Mouse (Mus musculus) neutrophil, adult 5-6 weeks (primary cell): ENCODE measurements around the gene Podnl1. TPM values are rescaled to one million over a fixed set of nuclear protein-coding genes. Genes with fewer than 3 reads are reported as not detected.

Experiments used
- ATAC-seq: fragments of 151-379, 151-347 bp; 2 replicates; pipeline ENCODE4 v1.8.0; 2017; ENCODE audit warnings: mild to moderate bottlenecking, moderate TSS enrichment; ENCODE audit not compliant: insufficient number of reproducible peaks, poor library complexity, low FRiP score, severe bottlenecking; ENCODE audit errors: extremely low read depth
- total RNA-seq: library from RNA; stranded (forward); fragments of 200-1000 nt; gene quantifications from 2 replicates; pipeline ENCODE4 v1.2.3, GENCODE M21; 2017

Gene Podnl1
- total RNA-seq, 1 experiment from 2014 or later: 1.3 TPM

DNA sequence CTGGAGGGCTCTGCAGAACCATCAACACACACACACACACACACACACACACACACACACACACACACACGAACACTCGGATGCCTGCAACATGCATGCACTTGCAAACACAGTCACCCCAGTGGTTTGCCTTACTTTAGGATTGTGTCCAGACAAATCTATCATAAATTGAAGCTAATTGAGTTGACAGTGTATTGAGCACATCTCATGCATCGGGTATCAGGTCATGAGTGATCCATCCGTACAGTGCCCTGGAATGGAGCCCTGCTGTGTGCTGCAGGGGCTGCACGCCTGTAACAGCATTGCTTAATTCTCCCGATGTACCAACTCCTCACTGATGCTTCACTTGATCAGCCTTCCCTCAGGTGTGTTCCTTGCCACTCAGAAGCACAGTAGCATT, 10.1 kb upstream of the Podnl1 start:
- ATAC-seq: no peak

DNA sequence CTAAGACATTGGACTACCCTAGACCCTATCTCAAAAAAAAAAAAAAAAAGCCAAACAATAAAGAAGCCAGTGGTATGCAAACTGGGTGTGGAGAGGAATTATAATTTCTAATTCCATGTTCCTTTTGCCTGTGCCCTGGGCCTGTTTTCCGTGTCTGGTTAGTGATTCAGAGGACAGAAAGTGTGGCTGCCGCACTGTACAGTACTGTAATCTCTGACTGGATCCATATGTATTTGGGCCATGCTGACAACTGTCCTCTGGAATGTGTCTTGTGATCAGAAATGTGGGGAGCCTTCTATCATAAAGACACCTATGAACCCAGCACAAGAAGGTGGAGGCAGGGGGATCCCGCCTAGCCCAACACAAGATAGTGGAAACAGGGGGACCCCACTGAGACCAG, 3.6 kb upstream of the Podnl1 start:
- no peak for ATAC-seq

DNA sequence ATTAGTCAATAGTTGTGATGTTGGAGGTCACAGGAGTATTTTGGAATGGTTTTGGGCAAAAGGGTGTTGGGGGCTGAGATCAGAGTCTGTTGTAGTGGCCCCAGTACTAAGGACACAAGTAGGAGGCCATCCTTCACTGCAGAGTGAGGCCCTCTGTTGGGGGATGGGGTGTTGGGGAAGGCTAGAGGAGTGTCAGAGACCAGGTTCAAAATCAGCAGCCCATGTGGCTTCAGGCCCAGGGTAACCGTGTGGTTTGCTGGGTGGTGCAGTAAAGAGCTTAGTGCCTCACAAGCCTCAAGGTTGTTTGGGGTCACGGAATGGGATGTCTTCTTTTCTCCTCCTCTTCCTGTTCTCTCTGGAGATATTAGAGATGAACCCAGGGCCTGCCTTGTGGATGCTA, 953 bp downstream of the Podnl1 start:
- no peak for ATAC-seq

DNA sequence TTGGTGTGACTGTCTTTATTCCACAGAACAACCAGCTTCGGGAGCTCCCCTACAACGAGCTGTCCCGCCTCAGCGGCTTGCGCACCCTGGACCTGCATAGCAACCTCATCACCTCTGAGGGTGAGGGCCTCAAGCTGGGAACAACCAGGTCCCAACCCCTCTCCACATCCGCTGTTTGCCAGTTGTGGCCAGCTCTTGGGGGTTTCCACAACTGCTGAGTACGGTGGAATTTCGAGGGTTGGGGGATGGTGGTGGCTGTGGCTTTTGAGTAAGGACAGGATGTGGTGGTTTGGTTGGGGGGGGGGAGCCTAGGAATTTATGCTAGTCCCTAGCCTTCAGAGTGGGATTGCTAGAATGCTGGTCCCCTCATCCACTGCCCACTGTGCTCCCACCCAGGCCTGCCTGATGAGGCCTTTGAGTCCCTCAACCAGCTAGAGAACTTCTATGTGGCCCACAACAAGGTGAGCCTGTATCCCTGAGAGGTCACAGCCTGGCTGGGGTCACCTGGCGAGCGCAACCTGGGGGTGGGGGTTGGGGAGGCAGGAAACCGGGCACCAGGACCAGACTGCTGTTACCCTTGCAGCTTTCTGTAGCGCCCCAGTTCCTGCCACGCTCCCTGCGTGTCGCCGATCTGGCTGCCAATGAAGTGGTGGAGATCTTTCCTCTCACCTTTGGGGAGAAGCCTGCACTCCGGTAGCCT, 1.6 kb downstream of the Podnl1 start:
- ATAC-seq: no peak

DNA sequence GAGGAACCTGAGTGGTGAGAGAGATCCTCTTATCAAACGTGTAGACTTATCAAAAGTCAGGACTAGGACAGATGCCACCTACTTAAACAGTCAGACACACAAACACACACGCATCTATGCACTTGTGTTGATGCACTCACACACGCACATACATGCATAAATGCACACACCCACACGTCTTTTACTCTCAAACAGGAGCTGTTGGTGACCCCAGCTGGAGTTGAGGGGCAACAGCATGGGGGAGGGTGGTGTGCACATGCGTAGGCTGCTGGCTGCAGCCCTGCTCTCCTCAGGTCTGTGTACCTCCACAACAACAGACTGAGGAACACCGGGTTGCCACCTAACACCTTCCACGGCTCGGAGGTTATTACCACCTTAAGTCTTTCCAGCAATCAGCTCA, 2.5 kb downstream of the Podnl1 start:
- ATAC-seq: no peak

DNA sequence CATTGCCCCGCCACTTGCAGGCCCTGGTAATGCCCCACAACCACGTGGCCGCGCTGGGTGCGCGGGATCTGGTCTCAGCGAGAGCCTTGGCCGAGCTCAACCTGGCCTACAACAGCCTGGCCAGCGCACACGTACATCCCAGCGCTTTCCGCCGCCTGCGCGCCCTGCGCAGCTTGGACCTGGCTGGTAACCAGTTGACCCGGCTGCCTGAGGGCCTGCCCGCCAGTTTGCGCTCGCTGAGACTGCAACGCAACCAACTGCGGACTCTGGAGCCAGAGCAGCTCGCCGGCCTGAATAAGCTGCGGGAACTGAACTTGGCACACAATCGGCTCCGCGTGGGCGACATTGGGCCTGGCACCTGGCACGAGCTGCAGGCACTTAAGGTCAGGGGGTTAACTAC, 5.0 kb downstream of the Podnl1 start:
- no peak for ATAC-seq

DNA sequence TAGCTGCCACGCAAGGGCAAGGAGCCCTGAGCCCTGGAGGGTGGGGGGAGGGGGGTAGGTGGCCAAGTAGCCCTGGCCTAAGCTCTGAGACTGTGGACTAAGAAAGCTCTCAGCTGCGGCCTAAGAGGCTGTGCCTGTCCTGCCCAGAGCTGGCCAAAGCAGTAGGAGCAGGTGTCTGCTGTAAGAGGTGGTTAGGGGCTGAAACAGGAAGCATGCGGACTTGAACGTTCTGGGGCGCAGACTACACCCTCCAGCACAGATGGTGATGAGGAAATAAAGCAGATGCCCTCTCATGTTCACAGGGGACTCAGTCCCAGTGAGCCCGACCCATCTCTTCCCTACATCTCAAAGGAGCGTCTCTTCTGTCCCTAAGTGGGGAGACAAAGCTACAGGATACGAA, 6.4 kb downstream of the Podnl1 start:
- no peak for ATAC-seq

DNA sequence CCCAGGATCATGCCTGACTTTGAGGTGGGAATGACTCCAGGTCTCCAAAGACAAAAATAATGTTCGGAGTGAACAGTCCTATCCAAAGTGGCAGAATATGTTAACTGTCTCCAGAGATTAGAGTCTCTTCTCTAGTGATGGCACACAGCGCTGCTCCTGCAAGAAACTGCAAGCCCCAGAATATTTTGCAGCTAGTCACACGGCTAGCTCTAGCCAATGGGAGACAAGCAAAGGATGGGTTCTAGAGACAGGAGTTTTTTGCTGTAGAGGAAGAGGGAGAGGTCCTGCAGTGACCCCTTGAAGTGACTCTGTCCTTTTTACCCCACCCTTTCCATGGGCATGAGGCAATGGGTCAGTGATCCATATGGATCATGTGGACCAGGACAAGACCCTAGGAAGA, 12.1 kb downstream of the Podnl1 start:
- no peak for ATAC-seq

DNA sequence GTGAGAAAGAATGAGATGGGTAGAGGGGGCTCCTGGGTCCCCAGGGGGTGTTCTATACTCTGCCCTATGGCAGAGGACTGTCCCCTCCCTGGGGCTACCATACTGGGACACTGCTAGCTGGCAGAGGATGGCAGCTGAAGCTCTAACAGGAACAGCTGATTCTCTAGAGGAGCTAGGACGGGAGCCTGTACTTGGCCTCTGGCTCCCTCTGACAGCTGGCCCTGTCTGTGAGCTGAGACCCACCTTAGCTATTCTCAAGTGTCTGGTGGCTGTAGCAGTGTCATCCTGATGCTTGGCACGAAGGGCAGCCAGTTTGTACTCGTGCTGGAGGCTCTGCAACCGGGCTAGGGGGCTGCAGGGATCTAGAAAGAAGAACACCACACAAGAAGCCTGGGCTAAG, 15.0 kb downstream of the Podnl1 start:
- no peak for ATAC-seq

DNA sequence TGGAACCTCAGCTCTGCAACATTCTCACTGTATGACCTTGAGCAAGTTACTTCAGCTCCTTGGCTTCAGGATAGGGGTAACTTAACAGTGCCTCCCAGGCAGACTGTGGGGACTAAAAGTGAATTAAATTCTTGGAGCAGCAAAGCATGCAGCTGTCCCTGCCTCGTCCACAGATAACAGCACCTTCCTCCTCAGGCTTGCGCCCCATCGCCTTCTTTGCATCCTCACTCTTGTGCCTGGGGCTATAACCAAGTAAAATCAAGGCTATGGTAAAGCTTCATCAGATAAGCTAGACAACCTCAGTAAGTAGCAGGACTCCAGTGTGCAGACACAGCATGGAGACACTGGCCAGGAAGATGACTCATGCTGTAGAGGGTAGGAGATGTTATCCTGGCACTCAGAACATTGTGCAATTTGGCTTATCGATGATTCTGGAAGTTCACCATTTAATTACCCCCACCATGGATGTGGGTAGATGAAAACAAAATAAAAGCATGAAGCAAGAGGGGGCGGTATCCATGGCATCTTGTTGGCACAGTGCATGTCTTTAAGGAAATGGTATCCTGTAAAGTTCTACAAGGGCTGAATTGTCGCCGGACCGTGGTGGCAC, 19.0 kb downstream of the Podnl1 start:
- no peak for ATAC-seq

DNA sequence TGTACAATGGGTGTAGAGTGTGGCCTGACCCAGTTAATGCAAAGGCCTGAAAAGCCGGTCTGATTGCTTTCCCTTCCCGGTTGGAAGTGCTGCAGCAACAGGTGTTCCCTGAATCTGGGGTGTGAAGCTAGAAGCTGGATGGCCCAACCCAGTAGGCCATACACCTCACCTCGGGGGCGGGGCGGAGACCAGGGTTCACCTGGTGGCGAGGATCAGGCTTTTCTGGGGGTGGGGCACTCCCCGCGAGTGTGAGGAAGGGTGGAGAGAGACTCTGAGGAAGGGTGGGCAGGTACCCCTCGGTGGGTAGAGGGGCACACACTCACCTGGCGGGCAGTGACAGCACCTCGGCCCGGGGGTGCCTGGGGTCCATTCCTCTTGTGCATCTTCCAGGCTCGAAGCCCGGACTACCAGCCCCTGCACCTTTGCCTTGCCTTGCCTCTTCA, 21.6 kb downstream of the Podnl1 start:
- ATAC-seq: no peak

DNA sequence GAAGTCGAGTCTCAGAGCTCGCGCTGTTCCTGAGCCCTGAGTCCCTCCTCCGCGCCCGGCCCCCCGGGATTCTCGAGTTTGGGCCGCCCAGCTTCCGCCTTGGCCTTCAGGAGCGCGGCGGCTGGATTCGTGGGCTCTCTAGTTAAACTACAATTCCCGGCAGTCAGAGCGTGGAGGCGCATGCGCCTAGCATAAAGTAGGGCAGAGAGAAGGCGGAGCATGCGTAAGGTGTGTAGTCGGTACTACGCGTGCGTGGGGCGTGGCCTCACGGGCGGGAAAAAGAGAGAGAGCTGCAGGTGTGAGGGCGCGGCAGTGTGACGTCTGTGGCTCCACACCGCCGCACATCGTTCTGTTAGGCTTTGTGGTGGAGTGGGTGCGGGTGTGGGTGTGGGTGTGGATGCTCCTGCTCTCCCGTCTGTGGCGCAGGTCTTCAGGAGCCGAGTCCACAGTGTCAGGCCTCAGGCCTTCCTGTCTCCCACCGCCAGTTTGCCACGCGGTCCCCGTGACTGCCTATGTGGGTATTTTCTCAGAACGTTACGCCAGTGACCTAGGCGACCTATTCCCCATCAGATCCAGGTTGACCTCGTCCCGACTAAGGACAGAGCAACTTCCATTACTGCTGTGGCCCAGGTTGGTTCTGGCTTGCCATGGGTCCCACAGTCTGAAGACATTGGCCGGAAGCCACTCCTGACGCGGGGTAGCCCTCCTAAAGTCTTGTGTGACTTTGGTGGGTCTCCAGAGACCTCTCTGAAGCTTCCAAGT, 22.2 kb downstream of the Podnl1 start, which contains the start of the genes Cc2d1a and 4930432K21Rik:
TSS of gene Cc2d1a (minus strand) at position 168 of the 762 bp plus-strand sequence.
TSS of gene 4930432K21Rik (plus strand) at position 257 of the 762 bp plus-strand sequence.
- ATAC-seq: peak; percentile 94

DNA sequence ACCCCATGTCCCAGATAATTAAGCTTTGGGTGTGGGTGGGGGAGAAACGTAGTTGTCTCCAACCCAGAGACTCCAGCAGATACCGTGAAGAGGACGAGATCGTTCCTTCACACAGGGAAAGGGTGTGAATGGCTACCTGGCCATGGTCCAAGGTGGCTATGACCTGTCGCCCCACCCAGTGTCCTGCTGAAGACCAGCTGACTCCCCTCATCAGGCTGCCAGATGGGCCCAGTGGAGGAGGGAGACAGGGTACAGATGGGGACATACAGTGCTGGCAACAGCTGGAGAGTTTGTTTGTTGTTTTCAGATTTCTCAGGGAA, 22.7 kb downstream of the Podnl1 start:
- no peak for ATAC-seq

DNA sequence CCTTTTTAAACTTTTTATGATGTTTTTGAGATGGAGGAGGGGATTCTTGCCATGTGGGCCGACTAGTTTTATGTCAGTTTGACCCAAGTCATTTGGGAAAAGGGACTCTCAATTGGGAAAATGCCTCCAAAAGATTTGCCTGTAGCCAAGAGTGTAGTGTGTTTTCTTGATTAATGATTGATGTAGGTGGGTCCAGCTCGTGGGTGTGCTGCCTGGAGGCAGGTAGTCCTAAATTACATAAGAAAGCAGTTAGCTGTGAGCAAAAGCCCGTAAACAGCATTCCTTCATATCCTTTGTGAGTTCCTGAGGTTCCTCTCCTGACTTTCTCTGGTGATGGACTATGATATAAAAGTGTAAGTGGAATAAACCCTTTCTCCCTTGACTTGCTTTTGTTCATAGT, 23.4 kb downstream of the Podnl1 start:
- ATAC-seq: no peak

DNA sequence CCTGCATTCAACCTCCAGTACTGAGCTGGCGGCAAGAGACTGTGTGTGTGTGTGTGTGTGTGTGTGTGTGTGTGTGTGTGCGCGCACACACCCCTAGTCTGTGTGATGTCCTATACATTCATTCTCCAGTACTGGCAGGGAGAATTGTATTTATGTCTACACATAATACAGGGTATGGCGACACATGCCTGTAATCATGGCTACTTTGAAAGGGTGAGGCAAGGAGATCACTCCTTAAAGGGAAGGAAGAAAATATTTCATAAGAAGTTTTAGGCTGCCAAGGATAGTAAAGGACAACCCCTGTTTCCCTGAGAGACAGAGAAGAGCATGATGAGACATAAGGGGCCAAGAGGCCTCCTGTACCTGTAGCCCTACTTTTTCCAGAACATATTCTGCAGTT, 31.8 kb downstream of the Podnl1 start:
- ATAC-seq: no peak

DNA sequence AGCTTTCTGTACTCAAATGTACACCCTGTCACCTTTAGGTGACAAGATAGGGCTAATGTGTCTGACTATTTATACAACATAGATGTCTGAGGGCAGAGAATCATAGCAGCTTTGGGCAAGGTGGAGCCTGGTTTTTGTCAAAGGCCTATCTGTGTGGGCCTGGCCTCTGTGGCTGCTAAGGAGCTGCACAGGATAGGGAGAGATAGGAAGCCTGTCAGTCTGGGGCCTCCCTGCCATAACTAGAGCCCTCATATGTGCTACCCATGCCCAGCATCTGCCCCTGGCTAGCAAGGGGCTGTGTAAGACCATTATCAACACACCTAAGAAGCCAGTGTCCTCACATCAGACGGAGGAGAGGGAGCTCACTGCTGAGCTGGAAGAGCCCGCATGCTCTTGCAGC, 41.9 kb downstream of the Podnl1 start:
- ATAC-seq: no peak

DNA sequence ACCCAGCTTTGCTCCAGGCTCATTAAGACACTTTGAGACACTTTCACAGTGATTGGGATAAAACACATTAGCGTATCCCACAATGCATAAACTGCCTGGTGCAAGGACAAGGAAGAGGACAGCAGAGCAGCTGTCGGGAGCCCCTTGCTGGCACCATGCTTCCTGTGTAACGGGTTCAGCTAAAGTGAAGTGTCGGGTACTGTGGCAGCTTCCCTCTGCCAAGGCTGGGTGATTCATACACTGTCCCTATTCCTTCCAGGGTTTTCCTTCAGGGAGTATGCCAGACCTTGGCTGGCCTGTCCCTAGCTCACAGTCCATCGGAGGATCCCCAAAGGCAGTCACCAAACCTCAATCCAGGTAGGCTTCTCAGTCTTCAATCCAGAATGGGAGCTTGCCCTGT, 44.3 kb downstream of the Podnl1 start:
- no peak for ATAC-seq

DNA sequence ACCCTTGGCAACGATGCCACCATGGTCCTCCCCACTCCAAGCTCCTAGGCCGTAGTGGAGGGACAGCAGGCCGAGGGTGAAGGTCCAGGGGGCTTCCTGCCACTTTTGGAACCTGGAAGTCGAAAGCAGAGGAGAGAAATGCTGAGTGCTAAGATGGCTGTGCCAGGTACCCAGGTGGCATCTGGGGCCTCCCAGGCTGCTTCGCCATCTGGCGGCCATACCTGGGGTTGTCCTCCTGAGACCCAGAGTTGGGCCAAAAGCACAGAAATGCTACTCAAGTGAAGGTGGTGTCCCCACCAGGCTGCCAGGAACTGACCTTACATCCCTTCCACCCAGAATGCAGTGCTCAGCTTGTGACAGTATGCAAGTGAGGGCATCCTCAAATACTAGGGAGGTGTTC, 48.1 kb downstream of the Podnl1 start:
- ATAC-seq: peak; percentile 43; the same call in 1 of the 2 replicates

DNA sequence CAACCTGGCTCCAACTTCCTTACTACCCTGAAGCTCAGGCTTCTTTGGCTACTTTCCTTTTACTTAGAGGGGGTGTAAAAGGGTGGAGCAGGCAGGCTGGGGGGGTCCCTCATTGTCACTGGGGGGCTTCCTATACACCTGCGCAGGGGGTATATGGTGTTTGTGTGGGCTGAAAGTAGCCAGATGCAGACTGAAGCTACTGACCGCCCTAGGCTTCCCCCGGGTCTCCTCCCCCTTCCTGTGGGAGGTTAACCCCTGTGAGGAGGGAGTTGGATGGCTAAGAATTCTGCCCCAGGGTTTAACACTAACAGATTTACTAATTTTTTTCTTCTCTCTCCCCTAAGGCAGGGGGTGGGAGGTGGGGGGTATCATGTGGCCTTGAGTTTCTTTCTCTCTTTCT, 50.8 kb downstream of the Podnl1 start:
- no peak for ATAC-seq

DNA sequence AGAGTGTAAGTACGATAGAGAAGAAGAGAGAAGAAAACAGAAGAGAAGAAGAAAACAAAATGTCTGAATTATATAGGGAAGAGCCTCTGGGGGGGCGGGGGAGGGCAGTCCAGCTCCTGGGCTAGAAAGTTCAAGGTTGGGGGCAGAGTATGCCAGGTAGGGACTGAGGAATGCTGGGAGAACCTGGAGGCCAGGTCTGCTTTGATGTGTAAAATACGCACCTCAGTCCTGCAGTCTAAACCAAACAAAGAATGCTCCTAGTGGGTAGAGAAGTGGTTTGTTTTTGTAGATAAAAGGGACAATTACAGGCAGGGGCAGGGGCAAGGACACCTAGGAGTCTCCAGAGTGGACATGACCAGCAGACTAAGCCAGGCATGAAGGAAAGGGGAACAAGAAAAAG, 51.6 kb downstream of the Podnl1 start:
- no peak for ATAC-seq
